Mouse (Mus musculus) T-cell, adult 66 days (primary cell): Measurements from ENCODE around the gene Abca8b. TPM values are rescaled to one million over a fixed set of nuclear protein-coding genes. Genes with fewer than 3 reads are reported as not detected.

ENCODE experiments used
- total RNA-seq, 2 experiments: library from RNA; stranded (reverse); gene quantifications; 3 replicates in 1 of 2; 4 replicates in 1 of 2; pipeline ENCODE4 v1.2.4; 2023

The Abca8b gene
- under 1 TPM in 1 of 2 experiments, not detected in 1; 0.12 TPM for total RNA-seq

GRCm38 (mm10) chr11:109995624-109996023 lies at the start of gene Abca8b:
Gene Abca8b, minus strand, starts transcription at chr11:109995845.

Other genes with a start within 250 kb of the Abca8b start
- not detected for gene 1700012B07Rik, start 167.8 kb downstream of the Abca8b start, total RNA-seq
- not detected for gene Abca8a, start 100.1 kb upstream of the Abca8b start, total RNA-seq
- gene Abca9, start 172.4 kb upstream of the Abca8b start, total RNA-seq: under 1 TPM in 1 of 2 experiments, not detected in 1; 0.29 TPM